Mouse (Mus musculus) heart, adult 10 weeks (tissue): ENCODE results near the gene Gm17720. TPM values are rescaled to one million over a fixed set of nuclear protein-coding genes. Genes with fewer than 3 reads are reported as not detected.

Experiments used
- polyA plus RNA-seq: library from polyadenylated mRNA; stranded (reverse); fragments of 350-450 nt; fragmentation: Illumina TruSeq; extraction: RNeasy Lipid Tissue Mini Kit (QIAGEN cat#74804); gene quantifications from one replicate; pipeline ENCODE4 v1.2.3, GENCODE M21; 2014; ENCODE audit warnings: low read depth, low replicate concordance

The Gm17720 gene
- polyA plus RNA-seq: not detected

GRCm38 (mm10) chr8:110102653-110103052 is at the start of gene Gm17720:
Gene Gm17720, minus strand, starts transcription at chr8:110102753.

DNA sequence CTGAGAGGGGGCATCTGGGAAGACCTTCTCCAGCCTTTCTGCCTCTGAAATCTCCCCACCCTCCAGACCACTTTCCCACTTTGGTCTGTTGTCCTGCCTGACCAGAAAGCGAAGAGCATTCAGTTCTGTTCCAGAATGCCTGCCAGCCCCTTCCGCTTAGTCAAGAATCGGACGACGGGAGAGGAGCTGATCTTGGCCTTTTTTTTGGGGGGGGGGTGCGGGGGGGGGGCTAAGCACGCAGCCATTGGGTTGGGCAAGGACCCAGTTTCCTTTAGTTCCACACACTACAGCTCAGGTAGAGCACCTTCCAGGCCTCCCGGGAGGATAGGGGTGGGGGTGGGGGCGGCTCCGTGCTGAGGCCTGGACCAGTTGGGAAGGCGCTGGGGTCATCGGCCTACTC is 1.6 kb downstream of the Gm17720 start, which contains the start of gene Gm21964:
Gene Gm21964 (plus strand): TSS at position 301 of the 400 bp plus-strand sequence.

DNA sequence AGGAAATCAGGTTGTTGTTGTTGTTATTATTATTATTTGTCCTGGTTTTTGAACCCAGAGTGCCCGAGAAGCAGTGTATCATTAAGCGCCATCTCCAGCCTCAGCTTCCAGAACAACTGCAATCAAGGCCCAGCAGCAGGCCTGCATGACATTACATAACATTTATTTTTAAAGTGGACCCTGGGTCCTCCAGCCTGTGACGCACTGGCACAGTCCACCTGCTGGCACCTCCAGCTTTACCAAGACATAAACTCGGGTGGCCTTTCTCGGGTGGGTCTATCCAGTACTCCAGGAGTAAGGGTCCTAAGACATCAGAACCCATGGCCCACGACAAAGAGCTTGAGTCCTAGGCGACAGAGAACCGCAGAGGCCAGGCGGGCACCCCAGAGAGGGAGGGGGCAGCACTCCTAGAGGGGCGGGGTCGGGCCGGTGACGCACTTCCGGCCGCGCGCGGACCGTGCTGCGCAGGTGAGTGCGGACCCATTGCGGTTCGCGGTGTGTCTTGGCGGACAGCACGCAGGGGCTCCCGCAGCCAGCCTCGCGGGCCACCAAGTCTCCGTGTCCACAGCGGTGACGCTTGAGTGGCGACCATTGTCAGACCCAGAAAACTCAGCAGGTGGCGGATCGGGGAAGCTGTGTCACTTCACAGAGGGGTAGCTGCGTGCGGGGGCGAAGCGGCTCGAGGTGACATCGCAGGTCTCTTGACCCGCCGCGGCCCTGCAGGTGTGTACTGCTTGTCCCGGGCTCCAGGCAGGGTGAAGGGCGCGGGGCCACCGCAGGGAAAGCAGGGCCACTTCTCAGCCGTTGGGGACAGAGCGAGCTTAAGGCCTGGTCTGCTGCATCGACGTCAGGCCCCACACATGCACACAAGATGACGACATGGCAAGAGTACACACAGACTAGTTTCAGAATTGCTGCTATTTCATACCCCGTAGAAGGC is 23.0 kb downstream of the Gm17720 start, which contains the start of gene Zfp612:
Gene Zfp612 (plus strand): TSS at position 465 of the 940 bp plus-strand sequence.

DNA sequence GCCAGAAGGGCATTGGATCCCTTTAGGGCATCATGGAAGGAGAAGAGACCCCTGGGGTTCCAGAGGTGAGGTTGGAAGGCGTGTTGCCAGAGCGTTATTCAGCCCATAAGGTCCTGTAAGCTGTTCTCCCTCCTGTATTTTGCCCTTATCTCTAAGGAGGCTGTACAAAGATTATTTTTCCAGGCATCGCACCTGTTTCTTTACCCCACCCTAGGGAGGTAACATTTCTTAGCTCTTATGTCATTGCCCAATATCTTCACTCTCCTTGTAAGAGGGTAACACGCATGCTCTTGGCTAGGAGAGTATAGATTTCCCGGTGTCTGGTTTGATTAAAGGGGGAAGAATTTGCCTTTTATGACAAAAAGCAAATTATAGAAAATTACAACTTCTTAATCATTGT is 62.9 kb downstream of the Gm17720 start, which contains the start of gene Chst4:
Gene Chst4 (minus strand): TSS at position 82 of the 400 bp plus-strand sequence.

Other genes with a start within 250 kb of the Gm17720 start
- 3.1 TPM for gene Phlpp2, start 234.2 kb downstream of the Gm17720 start, polyA plus RNA-seq
- gene Marveld3, start 140.6 kb downstream of the Gm17720 start, polyA plus RNA-seq: not detected
- 2.2 TPM for gene Tat, start 112.3 kb downstream of the Gm17720 start, polyA plus RNA-seq
- gene Chst4, start 63.0 kb downstream of the Gm17720 start, polyA plus RNA-seq: 5.2 TPM
- gene Zfp612, start 23.0 kb downstream of the Gm17720 start, polyA plus RNA-seq: 13.6 TPM
- gene Gm21964, start 1.5 kb downstream of the Gm17720 start, polyA plus RNA-seq: not detected
- not detected for gene Calb2, start 65.5 kb upstream of the Gm17720 start, polyA plus RNA-seq
- gene Cmtr2, start 112.9 kb upstream of the Gm17720 start, polyA plus RNA-seq: 2.6 TPM
- 0.08 TPM for gene Hydin, start 164.2 kb upstream of the Gm17720 start, polyA plus RNA-seq